Mouse (Mus musculus) ovary, postnatal 36 days (tissue): ENCODE data around the gene Cd200r1.
"Not testable (repeated sequence)": the region's sequence is repeated elsewhere in the genome, so short reads cannot be mapped to it uniquely, and the experiment has no call there.

Source experiments
- DNase-seq: peaks from one replicate; pipeline ENCODE4 v3.0.0; 2022; ENCODE audit warnings: low spot score, mixed read lengths

The Cd200r1 gene

DNA sequence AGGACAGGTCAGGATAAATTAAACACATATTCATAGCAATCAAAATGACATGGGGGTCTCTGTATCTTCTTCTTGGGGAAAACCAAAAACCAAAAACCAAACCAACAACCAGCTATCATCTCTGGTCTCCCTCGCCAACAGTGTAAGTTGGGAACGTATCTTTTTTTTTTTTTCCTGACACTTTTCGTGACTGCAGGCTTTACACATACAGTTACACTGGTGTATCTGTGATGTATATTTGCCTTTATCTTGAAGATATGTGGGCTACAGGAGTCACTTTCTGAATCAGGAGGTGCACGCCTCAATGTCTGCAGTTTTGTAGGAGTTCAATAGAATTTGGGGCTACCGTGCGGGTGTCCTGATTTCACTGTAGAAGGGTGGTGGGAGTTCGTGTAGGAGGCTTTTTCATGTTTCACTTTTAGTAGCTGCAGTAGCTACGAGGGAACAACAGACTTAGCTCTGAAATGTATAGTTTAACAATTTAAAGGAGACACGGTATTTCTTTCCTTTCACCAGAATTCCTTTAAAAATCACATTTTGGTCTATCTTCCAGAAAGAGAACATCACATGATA, 870 bp downstream of the Cd200r1 start:
- no peak for DNase-seq

DNA sequence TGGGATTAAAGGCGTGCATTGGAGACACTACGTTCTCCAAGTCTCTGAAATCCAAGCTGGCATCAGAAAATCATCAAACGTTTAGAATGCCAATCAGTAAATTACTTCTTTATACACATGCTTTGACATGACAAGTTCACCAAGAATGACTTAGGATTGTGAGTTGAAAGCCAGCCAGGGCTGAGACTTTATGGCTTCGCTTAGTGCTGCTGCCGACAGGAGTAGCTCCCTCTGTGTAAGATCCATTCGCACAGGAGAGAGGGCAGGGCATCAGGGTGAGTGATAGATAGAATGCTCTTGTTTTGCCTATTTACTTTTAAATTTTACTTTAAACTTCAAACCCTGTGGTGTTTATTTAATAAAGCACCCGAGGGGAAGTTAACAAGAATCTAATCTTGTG, 2.0 kb downstream of the Cd200r1 start:
- DNase-seq = no peak

DNA sequence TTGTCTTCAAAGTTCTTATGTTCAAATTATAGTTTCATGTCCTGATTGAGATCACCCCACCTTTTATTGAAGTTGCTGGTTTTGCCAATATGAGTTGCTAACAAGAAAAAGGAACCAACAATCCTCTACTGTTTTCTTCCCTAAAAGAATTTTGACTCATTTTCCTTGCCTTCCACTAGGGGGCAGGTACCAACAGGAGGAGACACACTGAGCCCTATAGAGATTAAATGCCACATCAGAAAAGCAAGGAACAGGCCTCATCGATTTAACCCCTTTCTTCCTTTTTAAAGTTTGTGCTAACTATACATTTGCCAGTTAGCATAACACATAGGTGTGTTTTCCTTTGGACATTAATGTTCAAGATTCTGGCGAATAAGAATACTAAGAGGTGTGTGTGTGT, 2.4 kb downstream of the Cd200r1 start:
- no peak for DNase-seq

- no peak for DNase-seq
These were observed 7.0 kb downstream of the Cd200r1 start for GRCm38 (mm10) chr16:44772577-44772976.

DNA sequence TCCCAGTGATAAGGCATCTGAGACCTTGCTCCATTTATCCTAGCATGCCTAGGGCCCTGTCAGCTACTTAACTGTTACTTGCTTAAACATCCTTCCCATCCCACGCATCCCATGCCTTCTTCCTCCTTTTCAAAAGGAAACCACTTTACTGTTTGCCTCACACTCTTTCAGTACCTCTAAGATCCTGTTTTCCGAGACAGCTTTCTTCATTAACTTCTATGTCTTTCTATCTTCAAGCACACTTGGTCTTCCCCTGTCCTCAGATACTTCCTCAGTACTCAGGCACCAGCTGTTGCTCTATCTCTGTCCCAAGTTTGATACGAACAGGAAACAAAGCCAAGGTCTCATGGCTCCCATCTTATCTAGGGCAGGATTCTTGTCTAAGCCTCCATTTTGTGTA, 8.1 kb downstream of the Cd200r1 start:
- DNase-seq = no peak

GRCm38 (mm10) chr16:44774201-44774600, 8.7 kb downstream of the Cd200r1 start:
- DNase-seq = no peak

- no peak for DNase-seq
These were observed 13.1 kb downstream of the Cd200r1 start for GRCm38 (mm10) chr16:44778538-44779147.

GRCm38 (mm10) chr16:44779494-44779893, 14.0 kb downstream of the Cd200r1 start:
- no peak for DNase-seq

- DNase-seq = no peak
These were observed 15.2 kb downstream of the Cd200r1 start for GRCm38 (mm10) chr16:44780751-44781150.

- no peak for DNase-seq
These were observed 21.4 kb downstream of the Cd200r1 start for GRCm38 (mm10) chr16:44786934-44787333.

GRCm38 (mm10) chr16:44794416-44794815, 28.9 kb downstream of the Cd200r1 start:
- no peak for DNase-seq

DNA sequence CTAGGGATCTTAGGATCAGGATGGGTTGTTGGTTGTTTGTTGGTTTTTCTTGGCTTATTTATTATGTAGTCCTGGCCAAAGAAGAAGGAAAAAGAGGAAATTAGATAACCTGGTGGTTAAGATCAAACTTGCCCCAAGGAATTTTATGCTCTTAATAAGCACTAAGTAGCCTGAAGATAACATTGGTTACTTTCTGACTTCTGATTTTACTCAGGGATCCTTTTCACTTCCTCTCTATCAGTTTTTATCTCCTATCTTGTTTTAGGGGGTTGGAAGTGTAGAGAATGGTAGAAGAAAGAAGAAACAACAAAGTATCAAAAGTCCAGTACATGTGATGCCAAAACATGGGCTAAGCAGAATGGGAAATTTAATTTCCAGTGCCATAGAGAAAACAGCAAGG, 40.4 kb downstream of the Cd200r1 start:
- DNase-seq = no peak

DNA sequence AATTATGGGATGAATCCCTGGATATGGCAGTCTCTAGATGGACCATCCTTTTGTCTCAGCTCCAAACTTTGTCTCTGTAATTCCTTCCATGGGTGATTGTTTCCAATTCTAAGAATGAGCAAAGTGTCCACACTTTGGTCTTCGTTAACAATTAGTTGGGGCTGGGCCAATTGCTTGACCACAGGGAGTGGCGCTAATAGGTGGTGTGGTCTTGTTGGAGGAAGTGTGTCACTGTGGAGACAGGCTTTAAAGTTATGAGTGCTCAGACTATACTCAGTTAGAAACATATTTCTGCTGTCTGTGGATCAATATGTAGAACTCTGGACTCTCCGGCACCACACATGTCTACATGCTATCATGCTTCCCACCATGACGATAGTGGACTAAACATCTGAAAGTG, 44.7 kb downstream of the Cd200r1 start:
- not testable (repeated sequence) for DNase-seq

DNA sequence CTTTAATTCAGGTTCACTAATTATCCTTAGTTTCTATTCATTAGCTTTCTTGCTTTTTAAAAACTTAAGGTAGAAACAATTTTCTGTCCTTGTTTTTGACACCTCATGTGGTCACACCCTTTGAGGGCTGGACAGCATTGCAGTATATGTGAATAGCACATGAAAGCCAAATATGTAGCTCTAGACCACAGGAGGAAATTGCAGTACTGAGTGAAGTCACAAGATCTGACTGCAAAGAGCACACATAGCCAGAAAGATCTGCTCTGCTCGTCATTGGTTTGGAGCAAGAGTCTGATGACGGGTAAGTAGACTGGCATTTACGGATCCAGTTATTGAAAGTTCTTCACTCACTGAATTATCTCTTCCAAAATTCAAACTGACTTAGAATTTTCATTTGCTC, 46.0 kb downstream of the Cd200r1 start, which contains the start of gene Cd200r4:
TSS of gene Cd200r4 (plus strand) at position 190 of the 400 bp plus-strand sequence.
- DNase-seq = no peak

DNA sequence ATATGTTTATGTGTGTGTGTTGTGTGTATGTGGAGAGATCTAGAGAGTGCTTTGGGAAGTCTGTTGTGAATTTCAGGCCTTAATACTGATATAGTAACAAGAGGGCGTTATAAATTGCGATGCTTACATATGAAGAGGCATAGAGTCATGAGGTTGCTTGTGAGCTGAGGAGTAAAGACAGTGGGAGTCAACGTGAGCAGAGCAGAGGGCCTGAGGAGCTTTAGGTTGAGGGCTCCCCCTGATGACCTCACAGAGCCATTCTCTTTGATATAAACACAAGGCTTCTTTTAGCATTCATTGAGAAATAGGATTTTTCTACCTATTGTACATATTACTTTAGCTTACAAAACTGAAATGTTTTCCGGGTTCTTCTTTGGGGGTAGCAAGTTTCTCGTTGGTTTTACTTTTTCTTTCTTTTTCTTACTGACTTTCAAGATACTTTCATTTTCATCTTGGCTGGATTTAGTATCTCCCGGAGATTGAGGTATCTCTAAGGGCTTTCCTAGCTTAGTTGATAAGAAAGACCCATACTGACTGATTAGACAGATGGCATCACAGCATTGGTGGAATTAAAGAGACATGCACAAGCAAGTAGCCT, 47.0 kb downstream of the Cd200r1 start:
- no peak for DNase-seq

DNA sequence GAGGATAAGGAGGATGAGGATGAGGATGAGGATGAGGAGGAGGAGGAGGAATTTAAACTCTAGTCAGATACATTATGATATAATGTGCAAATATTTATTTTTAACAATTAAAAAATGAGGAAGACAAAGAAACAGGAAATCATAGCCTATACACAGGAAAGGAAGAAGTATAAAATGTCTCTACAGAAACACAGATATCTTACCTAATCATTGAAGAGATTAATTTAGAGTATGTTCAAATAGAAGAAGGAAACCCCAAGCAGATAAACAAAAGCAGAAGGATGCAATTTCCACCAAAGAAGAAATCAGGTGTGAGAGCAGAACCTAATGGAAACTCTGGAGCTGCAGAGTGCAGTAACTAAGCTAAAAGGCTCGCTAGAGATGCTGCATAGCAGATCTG, 52.5 kb downstream of the Cd200r1 start:
- no peak for DNase-seq

GRCm38 (mm10) chr16:44820545-44820944, 55.0 kb downstream of the Cd200r1 start:
- DNase-seq = no peak

- DNase-seq = no peak
These were observed 66.8 kb downstream of the Cd200r1 start for GRCm38 (mm10) chr16:44832286-44832685.

DNA sequence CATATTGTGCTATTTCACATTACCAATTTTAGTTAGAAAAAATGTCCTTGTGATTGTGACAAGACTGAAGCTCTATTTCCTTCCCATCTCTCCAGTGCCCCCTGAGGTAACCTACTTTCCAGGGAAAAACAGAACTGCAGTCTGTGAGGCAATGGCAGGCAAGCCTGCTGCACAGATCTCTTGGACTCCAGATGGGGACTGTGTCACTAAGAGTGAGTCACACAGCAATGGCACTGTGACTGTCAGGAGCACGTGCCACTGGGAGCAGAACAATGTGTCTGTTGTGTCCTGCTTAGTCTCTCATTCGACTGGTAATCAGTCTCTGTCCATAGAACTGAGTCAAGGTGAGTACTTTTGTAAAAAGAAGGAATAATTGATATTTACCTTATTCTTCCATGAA, 67.7 kb downstream of the Cd200r1 start:
- not testable (repeated sequence) for DNase-seq
